Mouse (Mus musculus): ENCODE data around the gene St13.

DNA sequence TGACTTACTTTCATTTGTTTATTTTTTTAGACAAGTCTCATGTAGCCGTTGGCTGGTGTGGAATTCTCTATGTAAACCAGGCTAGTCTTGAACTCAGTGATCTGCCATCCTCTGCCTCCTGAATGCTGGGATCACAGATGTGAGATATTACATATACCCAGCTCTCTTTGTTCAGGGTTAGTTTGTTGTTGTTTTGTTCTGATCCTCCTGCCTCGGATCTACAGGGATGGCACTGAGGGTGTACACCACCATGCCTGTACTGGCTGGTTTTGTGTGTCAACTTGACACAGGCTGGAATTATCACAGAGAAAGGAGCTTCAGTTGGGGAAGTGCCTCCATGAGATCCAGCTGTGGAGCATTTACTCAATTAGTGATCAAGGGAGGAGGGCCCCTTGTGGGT is 51.5 kb downstream of the St13 start:
- TF ChIP-seq GATA1 (IDR thresholded peaks at IDR 0.05; ENCODE audit: borderline replicate concordance, low read length) (no peak), CTCF (IDR thresholded peaks at IDR 0.05; ENCODE audit: low read depth, low read length) (no peak), POLR2AphosphoS5 (IDR thresholded peaks at IDR 0.05; ENCODE audit: insufficient replicate concordance, low read depth, low read length) (no peak), TAL1 (conservative IDR thresholded peaks at IDR 0.05; ENCODE audit: low read depth, low read length) (no peak)
